Mouse (Mus musculus): ENCODE data around the gene Cacnb1. TPM values are rescaled to one million over a fixed set of nuclear protein-coding genes. Genes with fewer than 3 reads are reported as not detected.

The Cacnb1 gene
- 100 to 1,000 TPM; 149 to 163 TPM for total RNA-seq (2021)

GRCm38 (mm10) chr11:98022555-98023371 lies at the start of gene Cacnb1:
TSS of gene Cacnb1 (minus strand) at chr11:98023034.
- intact Hi-C loops (cut with DNase I): loop anchor here (10.0 kb wide), 1 partner anchor 122 kb away; no protein-coding TSS in a partner anchor
- DNase-seq (ENCODE audit: low spot score in 2 of 2): peak in 1 of 2 experiments; percentile 77

GRCm38 (mm10) chr11:98067255-98067654 lies 44.4 kb upstream of the Cacnb1 start:
- DNase-seq (ENCODE audit: low spot score in 2 of 2): no peak
- intact Hi-C loops (cut with DNase I): no loop called here

GRCm38 (mm10) chr11:98066201-98066600 lies 43.4 kb upstream of the Cacnb1 start:
- no peak for DNase-seq (ENCODE audit: low spot score in 2 of 2)
- intact Hi-C loops (cut with DNase I): no loop called here

GRCm38 (mm10) chr11:98061904-98062562 lies 39.2 kb upstream of the Cacnb1 start:
- peak; percentile 42 to 58 for DNase-seq (ENCODE audit: low spot score in 2 of 2)
- intact Hi-C loops (cut with DNase I): no loop called here

GRCm38 (mm10) chr11:98061441-98061840 lies 38.6 kb upstream of the Cacnb1 start:
- no peak for DNase-seq (ENCODE audit: low spot score in 2 of 2)
- intact Hi-C loops (cut with DNase I): no loop called here

GRCm38 (mm10) chr11:98060104-98060692 lies 37.4 kb upstream of the Cacnb1 start:
- intact Hi-C loops (cut with DNase I): no loop called here
- DNase-seq (ENCODE audit: low spot score in 2 of 2): peak; percentile 54 to 73

GRCm38 (mm10) chr11:98059662-98060061 lies 36.8 kb upstream of the Cacnb1 start:
- intact Hi-C loops (cut with DNase I): no loop called here
- peak in 1 of 2 experiments; percentile 59 for DNase-seq (ENCODE audit: low spot score in 2 of 2)

- DNase-seq (ENCODE audit: low spot score in 2 of 2): peak in 1 of 2 experiments; percentile 47
- intact Hi-C loops (cut with DNase I): no loop called here
These were observed 35.2 kb upstream of the Cacnb1 start for GRCm38 (mm10) chr11:98057998-98058397.

GRCm38 (mm10) chr11:98057466-98057865 lies 34.6 kb upstream of the Cacnb1 start:
- intact Hi-C loops (cut with DNase I): no loop called here
- peak; percentile 44 to 66 for DNase-seq (ENCODE audit: low spot score in 2 of 2)

- DNase-seq (ENCODE audit: low spot score in 2 of 2): peak; percentile 57 to 72
- intact Hi-C loops (cut with DNase I): loop anchor here (2.0 kb wide), 1 partner anchor 16 kb away; no protein-coding TSS in a partner anchor
These were observed 30.4 kb upstream of the Cacnb1 start, which contains the start of gene Stac2 for GRCm38 (mm10) chr11:98052989-98053834. TSS of gene Stac2 (minus strand) at chr11:98053462.

GRCm38 (mm10) chr11:98052129-98052988 lies 29.5 kb upstream of the Cacnb1 start:
- DNase-seq (ENCODE audit: low spot score in 2 of 2): peak in 1 of 2 experiments; percentile 55
- intact Hi-C loops (cut with DNase I): loop anchor here (2.0 kb wide), 1 partner anchor 16 kb away; no protein-coding TSS in a partner anchor

GRCm38 (mm10) chr11:98051611-98052128 lies 28.8 kb upstream of the Cacnb1 start:
- DNase-seq (ENCODE audit: low spot score in 2 of 2): no peak

GRCm38 (mm10) chr11:98050940-98051339 lies 28.1 kb upstream of the Cacnb1 start:
- no peak for DNase-seq (ENCODE audit: low spot score in 2 of 2)
- intact Hi-C loops (cut with DNase I): no loop called here

More at GRCm38 (mm10) chr11:98051611-98052128, 28.8 kb upstream of the Cacnb1 start:
- intact Hi-C loops (cut with DNase I): loop anchor here (2.0 kb wide), 1 partner anchor 15 kb away; no protein-coding TSS in a partner anchor

- DNase-seq (ENCODE audit: low spot score in 2 of 2): no peak
- intact Hi-C loops (cut with DNase I): no loop called here
These were observed 27.6 kb upstream of the Cacnb1 start for GRCm38 (mm10) chr11:98050520-98050815.

- DNase-seq (ENCODE audit: low spot score in 2 of 2): peak in 1 of 2 experiments; percentile 54
- intact Hi-C loops (cut with DNase I): no loop called here
These were observed 27.1 kb upstream of the Cacnb1 start for GRCm38 (mm10) chr11:98049672-98050519.

- DNase-seq (ENCODE audit: low spot score in 2 of 2): peak; percentile 38 to 53
- intact Hi-C loops (cut with DNase I): no loop called here
These were observed 24.9 kb upstream of the Cacnb1 start for GRCm38 (mm10) chr11:98047745-98048144.

GRCm38 (mm10) chr11:98046466-98046865 lies 23.6 kb upstream of the Cacnb1 start:
- intact Hi-C loops (cut with DNase I): no loop called here
- DNase-seq (ENCODE audit: low spot score in 2 of 2): no peak

Data from left cerebral cortex, postnatal 36 days (tissue).